Mouse (Mus musculus): ENCODE measurements around the gene Slc2a10. TPM values are rescaled to one million over a fixed set of nuclear protein-coding genes. Genes with fewer than 3 reads are reported as not detected.
"Not testable (repeated sequence)": the region's sequence is repeated elsewhere in the genome, so short reads cannot be mapped to it uniquely, and the experiment has no call there.

The Slc2a10 gene
- polyA plus RNA-seq, 1 experiment from 2014 or later = 12.6 TPM

DNA sequence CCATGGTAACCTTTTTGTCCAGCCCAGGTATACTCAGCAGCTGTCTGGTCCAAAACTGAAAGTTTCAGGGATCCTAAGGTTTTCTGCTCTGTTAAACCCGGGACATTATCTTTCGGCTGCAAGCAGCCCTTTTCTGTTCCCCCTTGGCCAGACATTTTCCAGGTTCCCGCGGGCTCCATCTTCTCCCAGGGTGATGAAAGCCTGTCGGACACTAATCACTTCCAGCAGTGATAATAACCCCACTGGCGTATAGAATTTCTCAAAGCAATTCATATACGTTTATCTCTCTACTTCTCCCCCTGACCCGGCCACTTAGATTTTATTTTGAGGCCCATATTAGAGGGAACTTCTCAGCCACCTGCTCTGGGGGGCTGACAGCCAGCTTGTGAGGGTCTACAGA, 42.8 kb downstream of the Slc2a10 start:
- H3K4me3 ChIP-seq = no peak overlapping the region
- no peak overlapping the region for H3K27ac ChIP-seq
- WGBS = 32% methylated on average over 8 of the region's 8 CpGs
- no peaks in the 10 kb centered on the region for H3K36me3 ChIP-seq
- H3K9ac ChIP-seq = no peak overlapping the region
- no peak overlapping the region for H3K4me2 ChIP-seq (replicated peaks)
- no peak for ATAC-seq (ENCODE audit: low FRiP score, low read depth)
- no peaks in the 10 kb centered on the region for H3K9me3 ChIP-seq
- peaks cover 35% of the 10 kb centered on the region for H3K27me3 ChIP-seq
- peaks cover 14% of the 10 kb centered on the region for H3K4me1 ChIP-seq

DNA sequence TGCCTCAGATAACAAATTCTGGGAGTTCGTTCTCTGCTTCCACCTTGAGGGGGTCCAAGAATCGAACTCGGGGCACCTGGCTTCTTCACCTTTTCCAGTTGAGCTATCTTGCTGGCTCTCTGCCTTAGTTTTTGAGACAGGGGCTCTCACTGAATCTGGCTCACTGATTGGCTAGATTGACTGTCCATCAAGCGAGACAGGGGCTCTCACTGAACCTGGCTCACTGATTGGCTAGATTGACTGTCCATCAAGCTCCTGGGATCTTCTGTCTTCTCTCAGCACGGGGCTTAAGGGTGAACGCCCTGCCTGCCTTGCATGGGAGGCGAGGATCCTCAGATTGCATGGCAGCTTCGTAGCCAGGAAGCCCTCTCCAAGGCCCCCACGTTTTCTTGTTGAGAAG, 43.8 kb downstream of the Slc2a10 start:
- H3K4me1 ChIP-seq = peaks cover 14% of the 10 kb centered on the region
- 59% methylated on average over 9 of the region's 9 CpGs for WGBS

DNA sequence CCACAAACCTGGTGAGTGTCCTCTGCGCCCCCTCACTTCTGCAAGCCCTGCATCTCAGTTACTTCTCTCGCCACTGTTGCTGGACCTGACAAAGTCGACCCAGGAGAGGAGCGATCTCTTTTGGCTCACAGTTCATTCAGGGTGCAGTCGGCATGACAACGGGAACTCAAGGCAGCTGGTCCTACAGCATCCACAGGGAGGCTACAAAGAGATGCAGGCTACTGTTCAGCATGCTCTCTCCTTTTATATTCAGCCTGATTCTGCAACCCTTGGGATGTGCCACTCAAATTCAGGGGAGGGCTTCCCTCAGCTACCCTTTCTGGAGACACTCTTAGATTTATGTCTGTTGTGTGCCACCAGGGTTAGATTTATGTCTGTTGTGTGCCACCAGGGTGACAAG, 45.0 kb downstream of the Slc2a10 start:
- no peak overlapping the region for H3K9ac ChIP-seq
- H3K4me3 ChIP-seq = no peak overlapping the region
- H3K27ac ChIP-seq = no peak overlapping the region
- no peak for ATAC-seq (ENCODE audit: low FRiP score, low read depth)
- H3K4me1 ChIP-seq = peaks cover 14% of the 10 kb centered on the region
- no peak overlapping the region for H3K4me2 ChIP-seq (replicated peaks)
- H3K27me3 ChIP-seq = peaks cover 32% of the 10 kb centered on the region
- H3K9me3 ChIP-seq = no peaks in the 10 kb centered on the region
- 78% methylated on average over 6 of the region's 6 CpGs for WGBS
- H3K36me3 ChIP-seq = no peaks in the 10 kb centered on the region

More for the DNA sequence above, 43.8 kb downstream of the Slc2a10 start:
- Histone ChIP-seq H3K27me3 (peaks cover 41% of the 10 kb centered on the region), H3K9ac (no peak overlapping the region), H3K27ac (no peak overlapping the region), H3K36me3 (no peaks in the 10 kb centered on the region), H3K9me3 (no peaks in the 10 kb centered on the region), H3K4me2 (replicated peaks) (no peak overlapping the region), H3K4me3 (no peak overlapping the region)
- ATAC-seq (ENCODE audit: low FRiP score, low read depth) = no peak

DNA sequence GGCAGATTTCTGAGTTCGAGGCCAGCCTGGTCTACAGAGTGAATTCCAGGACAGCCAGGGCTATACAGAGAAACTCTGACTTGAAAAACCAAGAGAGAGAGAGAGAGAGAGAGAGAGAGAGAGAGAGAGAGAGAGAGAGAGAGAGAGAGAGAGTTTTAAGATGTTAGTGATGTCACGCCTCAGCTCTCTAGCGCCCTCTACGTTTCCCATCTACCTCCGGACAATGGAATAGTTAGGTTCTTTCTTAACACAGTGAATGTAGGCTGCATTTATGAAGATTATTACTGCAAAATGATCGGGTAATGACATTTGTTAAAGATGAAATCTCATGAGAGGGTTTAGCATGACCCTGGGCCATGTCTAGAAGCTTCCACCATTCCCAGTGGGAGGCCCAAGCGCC, 46.8 kb downstream of the Slc2a10 start:
- H3K9ac ChIP-seq; H3K4me3 ChIP-seq; ATAC-seq (ENCODE audit: low FRiP score, low read depth); H3K36me3 ChIP-seq; H3K9me3 ChIP-seq; H3K4me2 ChIP-seq (replicated peaks); H3K27ac ChIP-seq: not testable (repeated sequence)
- Histone ChIP-seq H3K4me1 (peaks cover 14% of the 10 kb centered on the region), H3K27me3 (peaks cover 30% of the 10 kb centered on the region)
- 78% methylated on average over 7 of the region's 7 CpGs for WGBS

- H3K4me3 ChIP-seq = no peak overlapping the region
- ATAC-seq (ENCODE audit: low FRiP score, low read depth) = no peak
- no peaks in the 10 kb centered on the region for H3K36me3 ChIP-seq
- H3K9me3 ChIP-seq = no peaks in the 10 kb centered on the region
- no peak overlapping the region for H3K4me2 ChIP-seq (replicated peaks)
- H3K4me1 ChIP-seq = peaks cover 4% of the 10 kb centered on the region; the same call in 1 of the 2 replicates
- no peak overlapping the region for H3K9ac ChIP-seq
- 74% methylated on average over 9 of the region's 9 CpGs for WGBS
- H3K27me3 ChIP-seq = peaks cover 23% of the 10 kb centered on the region
- H3K27ac ChIP-seq = no peak overlapping the region
These were observed 50.5 kb downstream of the Slc2a10 start for GRCm38 (mm10) chr2:165554066-165554465.

GRCm38 (mm10) chr2:165557278-165557677, 53.7 kb downstream of the Slc2a10 start:
- H3K4me2 ChIP-seq (replicated peaks) = no peak overlapping the region
- H3K27me3 ChIP-seq = peaks cover 31% of the 10 kb centered on the region
- whole genome bisulfite sequencing = 88% methylated on average over 7 of the region's 7 CpGs
- H3K4me1 ChIP-seq = peaks cover 8% of the 10 kb centered on the region; the same call in 1 of the 2 replicates
- H3K27ac ChIP-seq = no peak overlapping the region
- no peak overlapping the region for H3K4me3 ChIP-seq
- no peaks in the 10 kb centered on the region for H3K9me3 ChIP-seq
- no peaks in the 10 kb centered on the region for H3K36me3 ChIP-seq
- H3K9ac ChIP-seq = no peak overlapping the region
- ATAC-seq (ENCODE audit: low FRiP score, low read depth) = no peak

GRCm38 (mm10) chr2:165558916-165559315, 55.3 kb downstream of the Slc2a10 start:
- Histone ChIP-seq H3K4me2 (replicated peaks) (no peak overlapping the region), H3K4me3 (no peak overlapping the region), H3K27ac (no peak overlapping the region), H3K9ac (no peak overlapping the region), H3K9me3 (no peaks in the 10 kb centered on the region), H3K36me3 (no peaks in the 10 kb centered on the region), H3K4me1 (peaks cover 18% of the 10 kb centered on the region), H3K27me3 (peaks cover 46% of the 10 kb centered on the region)
- WGBS = 37% methylated on average over 11 of the region's 11 CpGs
- no peak for ATAC-seq (ENCODE audit: low FRiP score, low read depth)

DNA sequence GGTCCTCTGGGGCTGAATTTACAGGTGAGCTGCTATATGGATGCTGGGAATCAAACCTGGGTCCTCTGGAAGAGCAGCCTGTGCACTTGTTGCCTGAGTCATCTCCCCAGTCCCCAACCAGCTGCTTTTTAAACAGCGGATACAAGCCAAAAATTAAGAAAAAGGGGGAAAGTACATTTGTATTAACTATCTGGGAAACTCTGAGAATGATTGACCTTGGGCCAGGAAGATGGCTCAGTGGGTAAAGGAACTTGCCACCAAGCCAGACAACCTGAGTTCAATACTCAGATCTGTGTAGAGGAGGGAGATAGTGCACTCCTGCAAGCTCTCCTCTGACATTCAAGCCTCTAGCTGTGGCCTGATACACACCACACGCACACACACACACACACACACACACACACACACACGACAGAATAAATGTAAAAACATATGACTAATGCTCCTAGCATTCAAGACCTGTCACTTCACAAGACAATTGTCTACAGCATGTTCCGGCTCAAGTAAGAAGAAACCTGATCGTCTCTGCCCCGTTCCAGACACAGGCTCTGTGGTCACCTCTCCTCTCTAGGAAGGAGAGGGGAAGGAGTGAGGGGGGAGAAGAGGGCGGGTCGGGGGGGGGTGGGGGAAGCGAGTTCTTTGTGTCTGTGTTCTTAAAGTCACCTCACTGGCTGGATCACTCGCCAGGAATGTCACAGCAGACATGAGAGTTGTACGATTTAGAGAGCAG, 56.1 kb downstream of the Slc2a10 start:
- Histone ChIP-seq H3K9me3 (no peaks in the 10 kb centered on the region), H3K4me3 (no peak overlapping the region), H3K27me3 (peaks cover 51% of the 10 kb centered on the region), H3K36me3 (no peaks in the 10 kb centered on the region), H3K4me1 (peaks cover 19% of the 10 kb centered on the region), H3K27ac (no peak overlapping the region), H3K4me2 (replicated peaks) (no peak overlapping the region), H3K9ac (no peak overlapping the region)
- WGBS = 25% methylated on average over 11 of the region's 11 CpGs
- ATAC-seq (ENCODE audit: low FRiP score, low read depth) = peak; percentile 46; the same call in 1 of the 2 replicates

- H3K9ac ChIP-seq = no peak overlapping the region
- no peak overlapping the region for H3K4me3 ChIP-seq
- no peak overlapping the region for H3K4me2 ChIP-seq (replicated peaks)
- WGBS = 80% methylated on average over 6 of the region's 6 CpGs
- no peak overlapping the region for H3K27ac ChIP-seq
- H3K9me3 ChIP-seq = no peaks in the 10 kb centered on the region
- H3K4me1 ChIP-seq = peaks cover 22% of the 10 kb centered on the region
- no peaks in the 10 kb centered on the region for H3K36me3 ChIP-seq
- H3K27me3 ChIP-seq = peaks cover 63% of the 10 kb centered on the region
- no peak for ATAC-seq (ENCODE audit: low FRiP score, low read depth)
These were observed 58.3 kb downstream of the Slc2a10 start for GRCm38 (mm10) chr2:165561861-165562260.

DNA sequence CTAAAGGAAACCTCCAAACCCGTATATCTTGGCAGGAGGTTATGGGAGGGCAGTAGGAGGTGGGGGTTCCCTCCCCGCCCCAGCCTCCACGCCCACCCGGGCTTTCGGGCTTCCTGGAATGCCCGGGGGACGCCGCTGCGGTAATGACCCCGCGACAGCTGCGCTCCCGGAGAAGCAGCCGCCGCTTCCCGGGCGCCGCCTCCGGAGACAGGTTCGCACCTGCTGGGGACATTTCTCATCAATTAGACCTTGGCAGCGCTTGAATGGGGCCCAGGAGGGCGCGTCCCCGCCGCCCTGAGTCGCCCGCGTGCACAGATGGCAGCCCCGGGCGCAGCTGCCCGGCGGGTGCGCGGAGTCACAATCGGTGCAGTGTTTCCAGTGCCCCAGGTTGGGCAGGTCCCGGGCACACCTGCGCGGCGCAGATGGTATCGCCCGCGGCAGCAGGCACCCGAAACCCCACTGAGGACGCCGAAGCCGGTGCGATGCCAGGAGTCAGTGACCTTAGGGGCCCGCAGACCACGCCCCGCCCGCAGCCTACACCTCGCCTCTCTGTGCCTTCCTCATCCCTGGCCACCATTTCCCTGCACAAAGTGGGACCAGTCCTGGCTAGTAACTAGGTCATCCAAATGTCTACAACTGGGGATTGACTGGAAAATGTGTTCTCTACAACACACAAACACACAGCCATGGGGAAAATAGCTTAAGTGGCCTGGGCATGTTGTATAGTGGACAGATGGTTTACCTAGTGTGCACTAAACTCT, 59.9 kb downstream of the Slc2a10 start:
- peak overlapping the region; percentile 31; the same call in 1 of the 2 replicates for H3K9ac ChIP-seq
- 0 out of 2 replicates have a peak, but pooled peaks have one; percentile 41 for ATAC-seq (ENCODE audit: low FRiP score, low read depth)
- no peaks in the 10 kb centered on the region for H3K36me3 ChIP-seq
- no peaks in the 10 kb centered on the region for H3K9me3 ChIP-seq
- no peak overlapping the region for H3K27ac ChIP-seq
- H3K27me3 ChIP-seq = peaks cover 57% of the 10 kb centered on the region
- peak overlapping the region; percentile 40 for H3K4me3 ChIP-seq
- WGBS = 2% methylated on average over 52 of the region's 52 CpGs
- peak overlapping the region; percentile 77 for H3K4me2 ChIP-seq (replicated peaks)
- peaks cover 32% of the 10 kb centered on the region for H3K4me1 ChIP-seq

GRCm38 (mm10) chr2:165564101-165564500, 60.5 kb downstream of the Slc2a10 start:
- 60% methylated on average over 8 of the region's 8 CpGs for whole genome bisulfite sequencing
- Histone ChIP-seq H3K36me3 (no peaks in the 10 kb centered on the region), H3K27ac (no peak overlapping the region), H3K4me1 (peaks cover 27% of the 10 kb centered on the region), H3K4me3 (no peak overlapping the region), H3K9ac (no peak overlapping the region), H3K4me2 (replicated peaks) (no peak overlapping the region), H3K9me3 (no peaks in the 10 kb centered on the region), H3K27me3 (peaks cover 57% of the 10 kb centered on the region)
- no peak for ATAC-seq (ENCODE audit: low FRiP score, low read depth)

DNA sequence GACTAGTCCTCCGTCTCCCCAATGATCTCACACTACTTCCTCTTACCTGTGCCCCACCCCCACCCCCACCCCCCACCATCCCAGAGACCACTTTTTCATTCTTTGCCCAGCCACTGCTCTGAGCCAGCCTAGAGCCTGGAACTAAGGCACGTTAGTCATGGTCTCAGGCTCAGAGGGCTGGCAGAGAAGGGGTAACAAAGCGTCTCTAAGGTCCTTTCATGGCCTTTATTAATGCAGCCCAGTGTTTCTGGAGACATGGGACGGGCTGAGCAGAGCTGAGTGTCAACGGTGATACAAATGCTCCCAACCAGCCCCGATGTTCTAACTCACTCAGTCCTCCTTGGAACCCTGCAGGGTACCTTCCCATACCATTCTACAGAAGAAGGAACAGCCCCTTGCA, 61.0 kb downstream of the Slc2a10 start:
- H3K4me1 ChIP-seq = peaks cover 27% of the 10 kb centered on the region
- no peak for ATAC-seq (ENCODE audit: low FRiP score, low read depth)
- no peak overlapping the region for H3K9ac ChIP-seq
- WGBS = 49% methylated on average over 6 of the region's 6 CpGs
- H3K4me2 ChIP-seq (replicated peaks) = no peak overlapping the region
- H3K36me3 ChIP-seq = no peaks in the 10 kb centered on the region
- no peak overlapping the region for H3K27ac ChIP-seq
- H3K9me3 ChIP-seq = no peaks in the 10 kb centered on the region
- H3K4me3 ChIP-seq = no peak overlapping the region
- peaks cover 53% of the 10 kb centered on the region for H3K27me3 ChIP-seq

Data from limb, embryonic 13.5 days (tissue).